Mouse (Mus musculus) R1 (cell line): ENCODE measurements at regions not wholly inside any gene's neighbourhood (a gene's known extent, or its start where the extent isn't known, plus 50 kb on each side); places are given as distances from the start of the nearest gene placed in this dataset.

Source experiments
- DNase-seq: peaks from one replicate; pipeline ENCODE4 v3.0.0-alpha.2; 2018; ENCODE audit warnings: low read depth, low spot score

- no peak for DNase-seq
Measured at GRCm38 (mm10) chr15:64618471-64618870, 199.0 kb upstream of the Gm21798 start.

- no peak for DNase-seq
Measured at GRCm38 (mm10) chr15:64621876-64622275, 195.6 kb upstream of the Gm21798 start.

DNA sequence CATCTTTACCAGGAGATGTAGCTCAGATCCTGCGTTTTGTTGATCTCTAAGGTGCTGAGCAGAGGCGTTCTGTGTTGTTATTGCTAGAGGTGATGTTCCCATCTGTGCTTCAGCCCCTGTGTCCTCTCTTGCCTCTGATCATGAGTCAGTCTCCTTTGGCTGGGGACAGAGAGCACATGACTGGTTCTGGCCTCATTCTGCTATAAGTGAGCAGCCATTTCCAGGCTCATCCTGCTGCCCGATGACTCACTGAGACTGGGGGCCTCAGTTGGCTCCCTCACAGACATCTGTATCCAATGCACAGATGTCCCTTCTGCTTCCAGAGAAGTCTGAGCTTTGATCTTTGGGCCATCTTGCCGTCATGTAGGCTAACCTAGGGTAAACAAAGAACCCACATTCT is 194.9 kb upstream of the Gm21798 start:
- no peak for DNase-seq

DNA sequence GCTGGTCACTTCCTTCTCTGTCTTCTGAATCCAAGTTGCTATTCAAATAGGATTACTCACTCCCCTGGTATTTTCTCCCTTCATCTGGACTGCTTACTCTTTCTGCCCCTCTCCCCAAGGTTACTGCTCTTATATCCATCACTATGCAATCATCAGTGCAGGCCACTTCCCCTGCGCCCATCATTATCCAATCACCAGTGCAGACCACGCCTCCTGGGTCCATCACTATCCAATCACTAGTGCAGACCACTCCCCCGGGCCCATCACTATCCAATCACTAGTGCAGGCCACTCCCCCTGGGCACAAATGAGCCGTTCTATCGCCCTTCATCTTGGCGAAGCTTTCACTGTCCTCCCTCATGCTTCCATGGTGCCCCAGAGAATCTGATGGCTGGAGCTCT is 191.1 kb upstream of the Gm21798 start:
- peak; percentile 74 for DNase-seq

GRCm38 (mm10) chr15:64627258-64627657 is 190.2 kb upstream of the Gm21798 start:
- peak; percentile 67 for DNase-seq
